Mouse (Mus musculus) neural tube, embryonic 15.5 days (tissue): ENCODE measurements around the gene Zwilch. TPM values are rescaled to one million over a fixed set of nuclear protein-coding genes. Genes with fewer than 3 reads are reported as not detected.

ENCODE experiments used
- ATAC-seq: fragments of 200-750 bp; cut with Nextera tagmentation; 2 replicates; pipeline ENCODE4 v1.8.0; 2017; ENCODE audit warnings: mild to moderate bottlenecking, moderate TSS enrichment, moderate library complexity; ENCODE audit not compliant: low FRiP score
- H3K27ac ChIP-seq: fragments of 300-500 bp; sonication (generic); replicated peaks from 2 replicates; pipeline ENCODE4 v1.5.1; 2015; ENCODE audit warnings: mild to moderate bottlenecking, inconsistent platforms
- H3K27me3 ChIP-seq: fragments of 300-500 bp; sonication (generic); replicated peaks from 2 replicates; pipeline ENCODE4 v1.6.1; 2015; ENCODE audit warnings: inconsistent platforms
- H3K36me3 ChIP-seq: fragments of 300-500 bp; sonication (generic); 2 replicates; pipeline ENCODE4 v1.6.1; 2015; ENCODE audit warnings: inconsistent platforms
- H3K4me1 ChIP-seq: fragments of 300-500 bp; sonication (generic); 2 replicates; pipeline ENCODE4 v1.6.1; 2015; ENCODE audit warnings: inconsistent platforms
- H3K4me2 ChIP-seq: fragments of 300-500 bp; sonication (generic); 2 replicates; pipeline ENCODE4 v1.6.1; 2015; ENCODE audit warnings: inconsistent platforms, mild to moderate bottlenecking, moderate library complexity
- H3K4me3 ChIP-seq: fragments of 300-500 bp; sonication (generic); replicated peaks from 2 replicates; pipeline ENCODE4 v1.5.1; 2015; ENCODE audit warnings: mild to moderate bottlenecking, inconsistent platforms
- H3K9ac ChIP-seq: fragments of 300-500 bp; sonication (generic); replicated peaks from 2 replicates; pipeline ENCODE4 v1.6.1; 2015; ENCODE audit warnings: mild to moderate bottlenecking, inconsistent platforms
- H3K9me3 ChIP-seq: fragments of 300-500 bp; sonication (generic); replicated peaks from 2 replicates; pipeline ENCODE4 v1.6.1; 2016; ENCODE audit warnings: inconsistent platforms
- WGBS: fragments of 180-500 bp; shearing (Covaris S2); methylation state at CpG from one replicate; pipeline ENCODE4 v1.1.7; 2015; ENCODE audit warnings: mixed read lengths; 5-methylcytosine and 5-hydroxymethylcytosine counted together
- polyA plus RNA-seq: library from polyadenylated mRNA; unstranded; fragments of >200 nt; fragmentation: Nextera tagmentation; extraction: Ambion mirVana; gene quantifications from 2 replicates; pipeline ENCODE4 v1.2.1, GENCODE M21; 2015

Zwilch gene
- polyA plus RNA-seq, 1 experiment from 2014 or later, result 6.0 TPM

DNA sequence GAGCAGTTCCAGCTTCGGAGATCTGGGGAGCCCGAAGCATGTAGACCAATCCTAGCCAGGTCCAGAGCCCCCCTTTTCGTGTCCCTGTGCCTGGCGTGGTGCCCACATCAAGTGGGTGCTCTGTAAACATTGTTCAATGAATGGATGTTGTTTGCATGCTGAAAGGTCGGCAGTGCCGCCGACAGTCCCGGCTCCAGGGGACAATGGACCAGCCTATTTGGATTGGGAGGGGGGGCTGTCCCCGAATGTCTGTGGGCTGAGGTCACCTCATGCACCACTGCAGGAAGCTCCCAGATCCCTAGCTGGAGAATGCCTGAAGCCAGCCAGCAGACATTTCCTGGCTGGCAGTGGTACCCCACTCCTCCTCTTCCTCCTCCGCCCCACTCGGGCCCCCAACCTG, 78.8 kb downstream of the Zwilch start:
- Histone ChIP-seq H3K27ac (no peak overlapping the region), H3K9ac (no peak overlapping the region), H3K4me2 (no peak overlapping the region), H3K36me3 (no peaks in the 10 kb centered on the region), H3K4me3 (no peak overlapping the region), H3K9me3 (no peaks in the 10 kb centered on the region), H3K4me1 (peaks cover 11% of the 10 kb centered on the region), H3K27me3 (no peaks in the 10 kb centered on the region)
- WGBS, result 44% methylated on average over 11 of the region's 11 CpGs
- ATAC-seq, result no peak

- no peak for ATAC-seq
- 58% methylated on average over 12 of the region's 12 CpGs for WGBS
Observed at GRCm38 (mm10) chr9:64089004-64089403, 83.9 kb downstream of the Zwilch start.

GRCm38 (mm10) chr9:64088346-64088745, 84.6 kb downstream of the Zwilch start:
- H3K9me3 ChIP-seq, result no peaks in the 10 kb centered on the region
- H3K36me3 ChIP-seq, result no peaks in the 10 kb centered on the region
- peaks cover 24% of the 10 kb centered on the region for H3K27me3 ChIP-seq
- peaks cover 17% of the 10 kb centered on the region for H3K4me1 ChIP-seq
- no peak overlapping the region for H3K9ac ChIP-seq
- no peak overlapping the region for H3K4me2 ChIP-seq
- no peak overlapping the region for H3K4me3 ChIP-seq
- H3K27ac ChIP-seq, result no peak overlapping the region
- WGBS, result 94% methylated on average over 7 of the region's 7 CpGs
- ATAC-seq, result no peak

More at GRCm38 (mm10) chr9:64089004-64089403, 83.9 kb downstream of the Zwilch start:
- Histone ChIP-seq H3K27me3 (peaks cover 17% of the 10 kb centered on the region), H3K4me1 (peaks cover 17% of the 10 kb centered on the region), H3K9me3 (no peaks in the 10 kb centered on the region), H3K4me3 (no peak overlapping the region), H3K4me2 (no peak overlapping the region), H3K36me3 (no peaks in the 10 kb centered on the region), H3K27ac (peak overlapping the region; percentile 49; the same call in 1 of the 2 replicates), H3K9ac (no peak overlapping the region)

DNA sequence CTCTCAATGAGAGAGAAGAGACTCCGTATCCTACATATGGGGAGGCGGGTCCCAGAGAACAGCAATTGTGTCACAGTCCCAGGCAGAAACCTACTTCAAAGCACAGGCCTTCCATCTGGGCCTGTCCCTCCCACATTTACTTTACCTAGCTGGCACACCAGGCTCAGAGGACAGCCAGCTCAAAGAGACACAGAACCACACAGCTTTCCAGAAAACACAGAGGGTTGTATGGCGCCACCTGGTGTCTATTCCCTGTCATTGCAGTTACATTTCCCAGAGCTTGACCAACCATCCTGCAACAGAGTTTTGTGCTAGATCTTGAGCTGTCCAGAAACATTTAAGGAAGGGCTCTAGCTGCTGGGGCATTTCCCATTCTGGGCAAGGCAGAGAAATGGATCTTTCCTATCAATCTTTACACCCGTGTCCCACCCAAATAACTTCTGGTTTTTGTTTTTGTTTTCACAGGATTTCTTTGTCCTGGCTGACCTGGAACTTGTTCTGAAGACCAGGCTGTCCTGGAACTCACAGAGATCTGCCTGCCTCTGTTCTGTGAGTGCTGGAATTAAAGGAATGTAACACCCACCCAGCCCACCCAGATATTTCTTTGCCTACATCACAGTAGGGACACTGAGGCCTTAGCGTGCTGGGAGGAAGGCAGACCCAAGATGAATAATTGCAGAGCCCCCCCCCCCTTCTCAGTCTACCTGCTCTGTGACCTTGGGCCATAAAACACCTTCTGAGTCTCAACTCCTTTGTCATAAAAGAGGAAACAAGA, 85.3 kb downstream of the Zwilch start:
- no peak overlapping the region for H3K9ac ChIP-seq
- peak; percentile 31; the same call in 1 of the 2 replicates for ATAC-seq
- H3K9me3 ChIP-seq, result no peaks in the 10 kb centered on the region
- H3K4me3 ChIP-seq, result no peak overlapping the region
- H3K27ac ChIP-seq, result no peak overlapping the region
- H3K4me1 ChIP-seq, result peaks cover 17% of the 10 kb centered on the region
- peaks cover 29% of the 10 kb centered on the region for H3K27me3 ChIP-seq
- no peak overlapping the region for H3K4me2 ChIP-seq
- 48% methylated on average over 5 of the region's 5 CpGs for WGBS
- no peaks in the 10 kb centered on the region for H3K36me3 ChIP-seq

Other genes starting within 250 kb of the Zwilch start
- 1.8 and 3.0 TPM in 2 replicates for gene Smad6, start 151.0 kb downstream of the Zwilch start, polyA plus RNA-seq
- gene Lctl, start 56.0 kb downstream of the Zwilch start, polyA plus RNA-seq, result not detected in 2 replicates
- 564 and 746 TPM in 2 replicates for gene Rpl4, start 271 bp upstream of the Zwilch start, polyA plus RNA-seq
- 34.9 and 37.1 TPM in 2 replicates for gene Snapc5, start 6.2 kb upstream of the Zwilch start, polyA plus RNA-seq
- gene Uchl4, start 62.1 kb upstream of the Zwilch start, polyA plus RNA-seq, result 2.3 and 3.2 TPM in 2 replicates
- 71.0 and 80.1 TPM in 2 replicates for gene Map2k1, start 80.5 kb upstream of the Zwilch start, polyA plus RNA-seq
- 65.7 and 96.3 TPM in 2 replicates for gene Tipin, start 108.5 kb upstream of the Zwilch start, polyA plus RNA-seq
- gene Dis3l, start 168.2 kb upstream of the Zwilch start, polyA plus RNA-seq, result 20.5 and 21.8 TPM in 2 replicates
- 16.5 and 17.8 TPM in 2 replicates for gene Megf11, start 212.5 kb upstream of the Zwilch start, polyA plus RNA-seq